ENCODE assay signal across 22 mouse cellular contexts in genomic region chr12:81126842-81127241, GRCm38 (mm10).
DNase-seq lines count a peak whose midpoint lies in the region; ATAC-seq and TF ChIP-seq lines count a peak whose summit lies in the region.
"Had no signal": no experiment of that assay in that cellular context is flagged by ENCODE, and none has a peak within 500 bp of the region (broad histone marks: within the 10 kb centered on the region; RNA-seq: fewer than 3 reads in every experiment).

No protein-coding gene starts in this region.

- H3K4me2 ChIP-seq in liver, embryonic 12.5 days, result no peak overlapping the region
- no peak overlapping the region for H3K4me2 ChIP-seq in liver, embryonic 16.5 days (ENCODE audit: low read depth, low read length)
- H3K4me2 ChIP-seq in liver, embryonic 11.5 days, result no peak overlapping the region
- no peak overlapping the region for H3K4me2 ChIP-seq in liver, postnatal 0 days (ENCODE audit: low read depth, low read length)

- intact Hi-C loops in heart, postnatal 10 days (cut with DNase I), result no loop called here

- no peaks in the 10 kb centered on the region for H3K9me3 ChIP-seq in liver, embryonic 12.5 days (replicated peaks)
- H3K9me3 ChIP-seq in liver, embryonic 16.5 days (replicated peaks; ENCODE audit: control insufficient read depth, low read length), result no peaks in the 10 kb centered on the region
- no peaks in the 10 kb centered on the region for H3K9me3 ChIP-seq in liver, embryonic 11.5 days (ENCODE audit: control insufficient read depth, low read length)
- no peaks in the 10 kb centered on the region for H3K9me3 ChIP-seq in liver, postnatal 0 days (ENCODE audit: low read length)
- H3K9me3 ChIP-seq: G1E had no signal

- DNase-seq in heart, adult 11 months, result peak; percentile 61
- DNase-seq in heart, postnatal 10 days, result no peak
- DNase-seq in liver, adult 2 months (ENCODE audit: extremely low read depth, low read depth, low spot score), result peak; percentile 60
- no peak for DNase-seq in liver, embryonic 11.5 days (ENCODE audit: low spot score)
- DNase-seq in liver, postnatal 0 days, result no peak
- no peak for DNase-seq in liver
- DNase-seq: adrenal gland, adult 2 months; adrenal gland, adult 8-10 months; adrenal gland, postnatal 10 days; adrenal gland, postnatal 14 days; adrenal gland, postnatal 25 days; adrenal gland, postnatal 36 days; B cell, adult 2 months; cerebellum, adult 11 months; cerebellum, adult 11-12 months had no signal

- TF ChIP-seq POLR2A in liver, adult 2 months (IDR thresholded peaks at IDR 0.05; ENCODE audit: extremely low read depth, insufficient read depth, low read length), result no peak

- H3K4me1 ChIP-seq in liver, adult 2 months (ENCODE audit: control insufficient read depth, insufficient read depth, low read length), result no peaks in the 10 kb centered on the region
- H3K4me1 ChIP-seq in liver, embryonic 12.5 days, result no peaks in the 10 kb centered on the region
- H3K4me1 ChIP-seq in liver, embryonic 16.5 days (ENCODE audit: control insufficient read depth, low read depth, low read length), result no peaks in the 10 kb centered on the region
- H3K4me1 ChIP-seq in liver, embryonic 11.5 days (replicated peaks; ENCODE audit: control insufficient read depth, insufficient read depth, low read length), result no peaks in the 10 kb centered on the region
- H3K4me1 ChIP-seq in liver, postnatal 0 days (ENCODE audit: insufficient read depth), result 0 out of 2 replicates have a peak, but pooled peaks cover 2% of the 10 kb centered on the region

- no peak for ATAC-seq in liver, embryonic 12.5 days
- peak; percentile 70; the same call in 1 of the 2 replicates for ATAC-seq in liver, embryonic 16.5 days (ENCODE audit: low read depth)
- ATAC-seq in liver, embryonic 11.5 days (replicated peaks; ENCODE audit: low FRiP score), result no peak
- peak; percentile 92 for ATAC-seq in liver, postnatal 0 days
- ATAC-seq: activated CD4-positive, CD25-positive, alpha-beta regulatory T cell, adult 4 months; CD4-positive, CD25-positive, alpha-beta regulatory T cell, adult 4 months; Patski had no signal

- WGBS in liver, adult 2 months, result 19% methylated on average over 3 of the region's 3 CpGs
- 63% methylated on average over 3 of the region's 3 CpGs for WGBS in liver, embryonic 12.5 days (ENCODE audit: insufficient replicate concordance)
- WGBS in liver, embryonic 16.5 days (ENCODE audit: insufficient replicate concordance), result 39% methylated on average over 3 of the region's 3 CpGs
- WGBS in liver, embryonic 11.5 days, result 81% methylated on average over 3 of the region's 3 CpGs
- WGBS in liver, postnatal 0 days (ENCODE audit: insufficient replicate concordance), result 43% methylated on average over 3 of the region's 3 CpGs

- H3K36me3 ChIP-seq in liver, adult 2 months (ENCODE audit: control insufficient read depth, insufficient read depth, low read length), result no peaks in the 10 kb centered on the region; the same call in 1 of the 2 replicates
- no peaks in the 10 kb centered on the region for H3K36me3 ChIP-seq in liver, embryonic 12.5 days
- H3K36me3 ChIP-seq in liver, embryonic 16.5 days (ENCODE audit: control insufficient read depth, insufficient read depth), result no peaks in the 10 kb centered on the region
- H3K36me3 ChIP-seq in liver, embryonic 11.5 days (ENCODE audit: control insufficient read depth, insufficient read depth, low read length), result no peaks in the 10 kb centered on the region
- H3K36me3 ChIP-seq in liver, postnatal 0 days (replicated peaks; ENCODE audit: insufficient read depth, low read length), result no peaks in the 10 kb centered on the region

- no peak for TF ChIP-seq EP300 in liver, postnatal 0 days (IDR thresholded peaks at IDR 0.05; ENCODE audit: low read depth)

- no peak for TF ChIP-seq CTCF in liver, adult 2 months (IDR thresholded peaks at IDR 0.05; ENCODE audit: low read depth, low read length)
- TF ChIP-seq CTCF in liver, postnatal 0 days (IDR thresholded peaks at IDR 0.05; ENCODE audit: low read depth), result no peak

- H3K27me3 ChIP-seq in liver, adult 2 months (ENCODE audit: control insufficient read depth, insufficient read depth, low read length), result no peaks in the 10 kb centered on the region
- H3K27me3 ChIP-seq in liver, embryonic 12.5 days (replicated peaks), result no peaks in the 10 kb centered on the region
- no peaks in the 10 kb centered on the region for H3K27me3 ChIP-seq in liver, embryonic 16.5 days (ENCODE audit: control insufficient read depth, insufficient read depth, low read depth, low read length)
- H3K27me3 ChIP-seq in liver, embryonic 11.5 days (replicated peaks; ENCODE audit: control insufficient read depth, insufficient read depth, low read length), result no peaks in the 10 kb centered on the region
- no peaks in the 10 kb centered on the region for H3K27me3 ChIP-seq in liver, postnatal 0 days (ENCODE audit: insufficient read depth, low read length)
- H3K27me3 ChIP-seq: CH12.LX had no signal

- H3K27ac ChIP-seq in liver, adult 2 months (replicated peaks; ENCODE audit: insufficient read depth, low read depth, low read length), result no peak overlapping the region
- H3K27ac ChIP-seq in liver, embryonic 12.5 days, result no peak overlapping the region
- no peak overlapping the region for H3K27ac ChIP-seq in liver, embryonic 16.5 days (ENCODE audit: low read length)
- H3K27ac ChIP-seq in liver, embryonic 11.5 days (ENCODE audit: low read depth, low read length), result no peak overlapping the region
- no peak overlapping the region for H3K27ac ChIP-seq in liver, postnatal 0 days (ENCODE audit: low read depth)

- H3K9ac ChIP-seq in liver, adult 2 months (ENCODE audit: low read depth, low read length), result no peak overlapping the region
- no peak overlapping the region for H3K9ac ChIP-seq in liver, embryonic 12.5 days
- H3K9ac ChIP-seq in liver, embryonic 16.5 days (ENCODE audit: low read depth, low read length), result no peak overlapping the region
- H3K9ac ChIP-seq in liver, embryonic 11.5 days (ENCODE audit: low read depth, low read length), result no peak overlapping the region
- no peak overlapping the region for H3K9ac ChIP-seq in liver, postnatal 0 days (replicated peaks)

- H3K79me2 ChIP-seq in liver, adult 2 months (ENCODE audit: control insufficient read depth, insufficient read depth, low read length), result peaks cover 2% of the 10 kb centered on the region; the same call in 1 of the 2 replicates

- H3K4me3 ChIP-seq in liver, adult 2 months (ENCODE audit: insufficient read depth, low read depth, low read length), result no peak overlapping the region
- H3K4me3 ChIP-seq in liver, embryonic 12.5 days, result no peak overlapping the region
- H3K4me3 ChIP-seq in liver, embryonic 16.5 days (ENCODE audit: low read depth, low read length), result no peak overlapping the region
- H3K4me3 ChIP-seq in liver, embryonic 11.5 days (ENCODE audit: low read depth, low read length), result no peak overlapping the region
- H3K4me3 ChIP-seq in liver, postnatal 0 days (ENCODE audit: low read depth, low read length), result no peak overlapping the region

Comparison
In these comparisons a context has a peak if more than half of its experiments do, and no peak if none do; other contexts are left out.
1. DNase-seq: peak in heart, adult 11 months (single experiment) and liver, adult 2 months (single experiment); none in heart, postnatal 10 days (0 of 2), liver, embryonic 11.5 days (single experiment), liver, postnatal 0 days (single experiment) and liver (single experiment).
2. ATAC-seq: peak in liver, embryonic 16.5 days (single experiment) and liver, postnatal 0 days (single experiment); none in liver, embryonic 12.5 days (single experiment) and liver, embryonic 11.5 days (single experiment).